Mouse (Mus musculus): ENCODE measurements around the gene Myo7a. TPM values are rescaled to one million over a fixed set of nuclear protein-coding genes. Genes with fewer than 3 reads are reported as not detected.

Gene Myo7a
- polyA plus RNA-seq, 1 experiment from 2014 or later = 7.6 TPM

DNA sequence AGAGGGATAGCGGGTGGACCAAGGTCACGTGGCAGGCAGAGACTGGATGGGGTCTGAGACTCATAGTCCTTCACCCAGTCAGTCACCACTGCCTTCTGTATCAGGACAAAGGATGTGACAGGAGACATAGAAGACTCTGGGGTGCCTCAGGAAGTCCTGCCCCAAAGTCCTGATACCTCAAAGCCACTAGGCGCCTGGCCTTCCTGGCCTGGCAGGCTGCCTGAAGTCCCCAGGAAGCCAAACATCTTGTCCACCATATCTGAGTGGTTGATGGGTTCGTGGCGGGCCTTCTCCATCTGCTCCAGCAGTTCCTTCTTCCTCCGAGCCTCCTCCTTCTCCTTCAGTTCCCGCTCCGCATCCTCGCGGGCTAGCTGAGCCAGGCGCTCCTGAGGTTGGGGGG is 41.9 kb downstream of the Myo7a start:
- Histone ChIP-seq H3K27ac (replicated peaks in 1 of 2; ENCODE audit: control insufficient read depth in 1 of 2, insufficient read depth in 1 of 2, low read depth in 2 of 2, low read length in 2 of 2) (no peak overlapping the region), H3K9ac (ENCODE audit: low read length) (no peak overlapping the region), H3K4me2 (ENCODE audit: low read length) (no peak overlapping the region), H3K27me3 (ENCODE audit: control insufficient read depth, insufficient read depth, low read length) (no peaks in the 10 kb centered on the region), H3K4me1 (ENCODE audit: control insufficient read depth in 2 of 2, insufficient read depth in 2 of 2, low read length in 2 of 2) (peaks cover 0 to 2% of the 10 kb centered on the region in 2 experiments; a peak in 2 of 4 replicates), H3K9me3 (ENCODE audit: control insufficient read depth, low read length) (no peaks in the 10 kb centered on the region), H3K36me3 (ENCODE audit: control insufficient read depth, insufficient read depth, low read length) (0 out of 2 replicates have a peak, but pooled peaks cover 15% of the 10 kb centered on the region), H3K4me3 (ENCODE audit: control insufficient read depth in 1 of 2, insufficient read depth in 1 of 2, low read depth in 1 of 2, low read length in 2 of 2) (no peak overlapping the region)
- ATAC-seq (ENCODE audit: insufficient number of reproducible peaks, insufficient read depth, low FRiP score, low read depth) = no peak
- 78% methylated on average over 11 of the region's 11 CpGs for WGBS

DNA sequence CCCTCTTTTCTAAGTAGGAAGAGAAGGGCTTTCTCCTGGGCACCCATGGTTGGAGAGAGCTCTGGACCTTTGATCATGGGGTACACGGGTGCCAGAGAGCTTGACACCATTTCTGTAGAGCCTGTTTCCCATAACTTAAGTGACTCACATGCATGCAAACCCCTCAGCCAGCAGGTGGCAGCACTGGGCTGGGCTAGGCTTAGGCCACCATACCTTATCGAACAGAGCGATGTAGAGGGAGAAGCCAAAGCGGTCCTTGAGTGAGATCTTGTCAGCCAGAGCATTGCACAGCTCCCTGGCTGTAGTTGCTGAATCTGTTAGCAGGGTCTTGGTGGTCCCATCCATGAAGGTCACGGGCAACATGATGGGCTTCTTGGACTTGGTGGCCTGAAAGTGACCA is 47.7 kb downstream of the Myo7a start:
- Histone ChIP-seq H3K4me2 (ENCODE audit: low read length) (no peak overlapping the region), H3K9ac (ENCODE audit: low read length) (no peak overlapping the region), H3K4me3 (ENCODE audit: control insufficient read depth in 1 of 2, insufficient read depth in 1 of 2, low read depth in 1 of 2, low read length in 2 of 2) (no peak overlapping the region), H3K27ac (replicated peaks in 1 of 2; ENCODE audit: control insufficient read depth in 1 of 2, insufficient read depth in 1 of 2, low read depth in 2 of 2, low read length in 2 of 2) (no peak overlapping the region), H3K36me3 (ENCODE audit: control insufficient read depth, insufficient read depth, low read length) (0 out of 2 replicates have a peak, but pooled peaks cover 14% of the 10 kb centered on the region), H3K27me3 (ENCODE audit: control insufficient read depth, insufficient read depth, low read length) (no peaks in the 10 kb centered on the region), H3K9me3 (ENCODE audit: control insufficient read depth, low read length) (no peaks in the 10 kb centered on the region), H3K4me1 (ENCODE audit: control insufficient read depth in 2 of 2, insufficient read depth in 2 of 2, low read length in 2 of 2) (no peaks in the 10 kb centered on the region)
- 26% methylated on average over 5 of the region's 5 CpGs for WGBS
- no peak for ATAC-seq (ENCODE audit: insufficient number of reproducible peaks, insufficient read depth, low FRiP score, low read depth)

DNA sequence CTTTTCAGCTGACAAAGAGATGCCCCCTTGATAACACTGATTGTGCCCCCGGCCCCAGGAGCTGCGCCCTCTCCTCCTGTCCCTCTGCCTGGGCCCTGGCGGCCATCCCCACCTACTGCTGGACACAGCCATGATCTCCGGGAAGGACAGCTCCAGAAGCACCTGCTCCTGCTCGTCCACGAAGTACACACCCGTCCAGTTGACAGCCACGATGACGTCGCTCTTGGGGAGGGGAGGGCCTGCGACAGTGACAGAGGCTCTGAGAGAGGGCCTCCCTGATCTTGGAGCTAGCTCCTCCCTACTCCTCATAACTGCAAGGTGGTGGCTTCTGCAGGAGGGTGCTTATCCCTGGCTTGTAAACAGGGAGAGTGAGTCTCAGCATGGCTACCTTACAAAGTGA is 53.1 kb downstream of the Myo7a start:
- Histone ChIP-seq H3K27me3 (ENCODE audit: control insufficient read depth, insufficient read depth, low read length) (no peaks in the 10 kb centered on the region), H3K4me3 (ENCODE audit: control insufficient read depth in 1 of 2, insufficient read depth in 1 of 2, low read depth in 1 of 2, low read length in 2 of 2) (no peak overlapping the region), H3K36me3 (ENCODE audit: control insufficient read depth, insufficient read depth, low read length) (0 out of 2 replicates have a peak, but pooled peaks cover 18% of the 10 kb centered on the region), H3K9me3 (ENCODE audit: control insufficient read depth, low read length) (no peaks in the 10 kb centered on the region), H3K9ac (ENCODE audit: low read length) (no peak overlapping the region), H3K27ac (replicated peaks in 1 of 2; ENCODE audit: control insufficient read depth in 1 of 2, insufficient read depth in 1 of 2, low read depth in 2 of 2, low read length in 2 of 2) (no peak overlapping the region), H3K4me2 (ENCODE audit: low read length) (no peak overlapping the region), H3K4me1 (ENCODE audit: control insufficient read depth in 2 of 2, insufficient read depth in 2 of 2, low read length in 2 of 2) (no peaks in the 10 kb centered on the region)
- no peak for ATAC-seq (ENCODE audit: insufficient number of reproducible peaks, insufficient read depth, low FRiP score, low read depth)
- WGBS = 59% methylated on average over 11 of the region's 11 CpGs

DNA sequence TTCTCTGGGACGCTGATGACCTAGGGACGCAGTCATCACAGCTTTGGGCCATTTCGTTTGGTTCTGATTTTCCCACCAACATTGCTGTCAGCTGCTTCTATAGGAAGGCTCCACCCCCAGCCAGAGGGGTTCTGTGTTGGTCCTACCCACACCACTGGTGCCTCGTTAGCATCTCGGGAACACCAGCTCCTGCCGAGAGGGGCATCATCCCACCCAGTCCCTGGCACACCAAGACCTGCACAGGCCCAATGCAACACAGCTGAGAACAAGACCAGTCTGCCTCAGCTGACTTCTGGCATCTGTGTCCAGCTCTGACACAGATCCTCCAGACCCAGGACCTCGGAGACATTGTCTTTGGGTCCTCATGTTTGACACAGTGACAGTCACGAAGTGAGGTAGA is 64.4 kb downstream of the Myo7a start:
- Histone ChIP-seq H3K4me2 (ENCODE audit: low read length) (no peak overlapping the region), H3K27me3 (ENCODE audit: control insufficient read depth, insufficient read depth, low read length) (no peaks in the 10 kb centered on the region), H3K4me1 (ENCODE audit: control insufficient read depth in 2 of 2, insufficient read depth in 2 of 2, low read length in 2 of 2) (no peaks in the 10 kb centered on the region), H3K9ac (ENCODE audit: low read length) (no peak overlapping the region), H3K36me3 (ENCODE audit: control insufficient read depth, insufficient read depth, low read length) (no peaks in the 10 kb centered on the region), H3K9me3 (ENCODE audit: control insufficient read depth, low read length) (no peaks in the 10 kb centered on the region), H3K4me3 (ENCODE audit: control insufficient read depth in 1 of 2, insufficient read depth in 1 of 2, low read depth in 1 of 2, low read length in 2 of 2) (no peak overlapping the region), H3K27ac (replicated peaks in 1 of 2; ENCODE audit: control insufficient read depth in 1 of 2, insufficient read depth in 1 of 2, low read depth in 2 of 2, low read length in 2 of 2) (no peak overlapping the region)
- no peak for ATAC-seq (ENCODE audit: insufficient number of reproducible peaks, insufficient read depth, low FRiP score, low read depth)
- 88% methylated on average over 8 of the region's 8 CpGs for WGBS

DNA sequence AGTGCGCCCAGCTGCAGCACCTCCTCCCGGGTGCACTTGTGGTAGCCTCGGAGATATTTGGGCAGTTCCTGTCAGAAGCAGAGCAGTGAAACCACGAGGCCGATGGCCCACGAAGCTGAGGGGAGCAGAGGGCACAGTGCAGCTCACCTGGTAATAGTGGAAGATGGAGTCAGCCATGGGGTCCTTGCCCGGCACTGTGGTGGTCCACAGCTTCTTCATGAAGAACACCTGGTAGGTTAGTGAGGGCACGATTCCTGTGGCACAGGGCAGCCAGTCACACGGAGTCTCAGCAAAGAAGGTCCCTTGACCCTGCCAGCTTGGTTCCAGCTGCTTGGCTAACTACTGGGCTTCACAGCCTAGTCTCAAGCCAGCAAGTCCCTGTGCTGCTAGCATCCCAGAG is 64.9 kb downstream of the Myo7a start:
- Histone ChIP-seq H3K9me3 (ENCODE audit: control insufficient read depth, low read length) (no peaks in the 10 kb centered on the region), H3K4me2 (ENCODE audit: low read length) (no peak overlapping the region), H3K27ac (replicated peaks in 1 of 2; ENCODE audit: control insufficient read depth in 1 of 2, insufficient read depth in 1 of 2, low read depth in 2 of 2, low read length in 2 of 2) (no peak overlapping the region), H3K4me3 (ENCODE audit: control insufficient read depth in 1 of 2, insufficient read depth in 1 of 2, low read depth in 1 of 2, low read length in 2 of 2) (no peak overlapping the region), H3K9ac (ENCODE audit: low read length) (no peak overlapping the region), H3K4me1 (ENCODE audit: control insufficient read depth in 2 of 2, insufficient read depth in 2 of 2, low read length in 2 of 2) (no peaks in the 10 kb centered on the region), H3K27me3 (ENCODE audit: control insufficient read depth, insufficient read depth, low read length) (no peaks in the 10 kb centered on the region), H3K36me3 (ENCODE audit: control insufficient read depth, insufficient read depth, low read length) (no peaks in the 10 kb centered on the region)
- no peak for ATAC-seq (ENCODE audit: insufficient number of reproducible peaks, insufficient read depth, low FRiP score, low read depth)
- WGBS = 81% methylated on average over 9 of the region's 9 CpGs

DNA sequence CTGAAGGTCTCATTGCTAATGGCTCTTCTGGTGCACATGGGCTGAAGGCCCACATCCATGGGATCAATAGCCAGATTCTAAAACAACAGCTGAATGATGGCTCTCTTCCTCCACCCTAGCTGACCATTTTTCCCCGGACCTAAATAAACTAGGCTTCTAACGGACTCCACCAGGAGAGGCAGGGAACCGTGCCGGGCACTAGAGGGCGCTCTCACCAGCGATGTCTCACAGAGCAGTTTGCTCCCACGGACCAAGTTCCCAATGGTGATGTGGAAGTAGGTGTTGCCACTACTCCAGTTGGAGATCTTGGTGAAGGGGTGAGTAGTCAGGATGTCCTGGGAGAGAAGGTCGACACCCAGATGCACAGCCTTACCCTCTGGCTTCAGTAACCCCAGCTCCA is 67.3 kb downstream of the Myo7a start:
- H3K9ac ChIP-seq (ENCODE audit: low read length) = no peak overlapping the region
- H3K27me3 ChIP-seq (ENCODE audit: control insufficient read depth, insufficient read depth, low read length) = no peaks in the 10 kb centered on the region
- WGBS = 21% methylated on average over 8 of the region's 8 CpGs
- no peaks in the 10 kb centered on the region for H3K9me3 ChIP-seq (ENCODE audit: control insufficient read depth, low read length)
- no peak for ATAC-seq (ENCODE audit: insufficient number of reproducible peaks, insufficient read depth, low FRiP score, low read depth)
- H3K4me1 ChIP-seq (ENCODE audit: control insufficient read depth in 2 of 2, insufficient read depth in 2 of 2, low read length in 2 of 2) = no peaks in the 10 kb centered on the region
- no peak overlapping the region for H3K4me3 ChIP-seq (ENCODE audit: control insufficient read depth in 1 of 2, insufficient read depth in 1 of 2, low read depth in 1 of 2, low read length in 2 of 2)
- no peaks in the 10 kb centered on the region for H3K36me3 ChIP-seq (ENCODE audit: control insufficient read depth, insufficient read depth, low read length)
- H3K4me2 ChIP-seq (ENCODE audit: low read length) = no peak overlapping the region
- H3K27ac ChIP-seq (replicated peaks in 1 of 2; ENCODE audit: control insufficient read depth in 1 of 2, insufficient read depth in 1 of 2, low read depth in 2 of 2, low read length in 2 of 2) = no peak overlapping the region

DNA sequence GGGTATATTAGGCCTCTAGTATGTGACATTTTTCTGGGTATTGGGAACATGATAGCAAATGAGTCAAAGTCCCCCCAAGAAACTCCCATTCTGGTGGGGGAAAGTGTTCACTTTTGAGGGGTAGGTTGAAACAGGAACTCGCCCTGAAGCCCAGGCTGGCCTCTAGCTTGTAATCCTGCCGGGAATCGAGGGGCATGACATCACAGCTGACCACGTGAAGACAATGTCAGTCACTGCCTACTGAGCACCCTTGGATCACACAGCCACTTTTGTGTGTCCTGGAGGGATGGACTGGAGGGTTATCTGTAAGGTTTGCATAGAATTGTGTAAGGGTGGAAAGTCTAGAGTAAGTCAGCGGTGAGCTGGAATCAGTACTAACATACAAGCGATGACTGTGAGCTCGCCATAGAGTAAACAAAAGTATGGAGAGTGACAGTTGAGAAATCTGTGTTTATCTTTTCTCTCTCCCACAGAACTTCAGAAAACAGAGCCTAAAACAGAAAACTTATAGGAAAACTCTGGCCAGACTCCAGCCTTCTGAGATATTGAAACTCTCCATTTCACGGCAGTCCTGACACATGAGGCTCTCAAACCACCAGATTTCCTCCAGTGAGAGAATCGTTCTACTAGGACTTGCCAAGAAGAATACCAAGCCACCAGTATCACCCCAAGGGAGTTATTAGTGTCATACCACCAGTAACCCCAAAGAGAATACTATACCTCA is 71.1 kb downstream of the Myo7a start:
- WGBS = 68% methylated on average over 9 of the region's 9 CpGs
- no peak for ATAC-seq (ENCODE audit: insufficient number of reproducible peaks, insufficient read depth, low FRiP score, low read depth)
- Histone ChIP-seq H3K4me1 (ENCODE audit: control insufficient read depth in 2 of 2, insufficient read depth in 2 of 2, low read length in 2 of 2) (no peaks in the 10 kb centered on the region), H3K9ac (ENCODE audit: low read length) (no peak overlapping the region), H3K4me3 (ENCODE audit: control insufficient read depth in 1 of 2, insufficient read depth in 1 of 2, low read depth in 1 of 2, low read length in 2 of 2) (no peak overlapping the region), H3K9me3 (ENCODE audit: control insufficient read depth, low read length) (no peaks in the 10 kb centered on the region), H3K4me2 (ENCODE audit: low read length) (no peak overlapping the region), H3K27ac (replicated peaks in 1 of 2; ENCODE audit: control insufficient read depth in 1 of 2, insufficient read depth in 1 of 2, low read depth in 2 of 2, low read length in 2 of 2) (no peak overlapping the region), H3K36me3 (ENCODE audit: control insufficient read depth, insufficient read depth, low read length) (no peaks in the 10 kb centered on the region), H3K27me3 (ENCODE audit: control insufficient read depth, insufficient read depth, low read length) (no peaks in the 10 kb centered on the region)

DNA sequence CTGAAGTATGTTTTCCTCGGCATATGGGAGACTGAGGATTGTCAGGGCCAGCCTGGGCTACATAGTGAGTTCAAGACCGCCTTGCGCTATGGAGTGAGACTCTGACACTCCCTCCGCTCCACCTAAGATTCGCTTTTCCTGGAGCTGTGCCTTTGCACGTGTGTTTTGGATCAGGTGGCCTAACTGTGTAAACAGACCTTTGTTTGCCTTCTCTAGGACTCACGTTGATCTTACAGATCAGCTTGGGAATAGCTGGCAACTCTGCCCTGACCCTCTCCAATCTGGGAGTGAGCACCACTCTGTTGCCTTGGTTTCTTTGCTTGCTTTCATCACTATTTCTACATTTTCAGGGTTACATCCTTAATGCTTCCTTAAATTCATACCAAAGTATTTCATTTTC is 116.7 kb downstream of the Myo7a start:
- WGBS = 75% methylated on average over 7 of the region's 7 CpGs
- ATAC-seq (ENCODE audit: insufficient number of reproducible peaks, insufficient read depth, low FRiP score, low read depth) = no peak
- H3K9me3 ChIP-seq (ENCODE audit: control insufficient read depth, low read length) = no peaks in the 10 kb centered on the region

More for the DNA sequence above, 116.7 kb downstream of the Myo7a start:
- no peak overlapping the region for H3K9ac ChIP-seq (ENCODE audit: low read length)
- H3K27ac ChIP-seq (replicated peaks in 1 of 2; ENCODE audit: control insufficient read depth in 1 of 2, insufficient read depth in 1 of 2, low read depth in 2 of 2, low read length in 2 of 2) = no peak overlapping the region
- H3K4me1 ChIP-seq (ENCODE audit: control insufficient read depth in 2 of 2, insufficient read depth in 2 of 2, low read length in 2 of 2) = no peaks in the 10 kb centered on the region
- no peaks in the 10 kb centered on the region for H3K27me3 ChIP-seq (ENCODE audit: control insufficient read depth, insufficient read depth, low read length)
- no peak overlapping the region for H3K4me2 ChIP-seq (ENCODE audit: low read length)
- H3K36me3 ChIP-seq (ENCODE audit: control insufficient read depth, insufficient read depth, low read length) = no peaks in the 10 kb centered on the region
- no peak overlapping the region for H3K4me3 ChIP-seq (ENCODE audit: control insufficient read depth in 1 of 2, insufficient read depth in 1 of 2, low read depth in 1 of 2, low read length in 2 of 2)

Data from heart, embryonic 14.5 days (tissue).